Mouse (Mus musculus): ENCODE measurements around the gene Sema3e.

DNA sequence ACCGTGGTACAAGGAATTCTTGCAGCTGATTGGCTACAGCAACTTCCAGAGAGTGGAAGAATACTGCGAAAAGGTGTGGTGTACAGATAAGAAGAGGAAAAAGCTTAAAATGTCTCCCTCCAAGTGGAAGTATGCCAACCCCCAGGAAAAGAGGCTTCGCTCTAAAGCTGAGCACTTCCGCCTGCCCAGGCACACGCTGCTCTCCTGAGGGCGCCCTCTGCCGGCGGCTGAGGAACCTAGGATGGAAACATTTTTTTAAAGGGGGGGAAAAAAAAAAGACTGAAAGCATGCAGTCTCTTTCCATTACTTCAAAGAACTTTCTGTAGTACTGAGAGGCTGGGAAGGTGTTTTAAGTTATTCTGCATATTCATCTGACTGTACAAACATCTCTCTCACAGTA lies 227.5 kb downstream of the Sema3e start:
- no peak for TF ChIP-seq POLR2A (IDR thresholded peaks at IDR 0.05; ENCODE audit: borderline replicate concordance, extremely low read depth, low read depth, low read length)
- peak; percentile 10; the same call in 1 of the 2 replicates for TF ChIP-seq CTCF (IDR thresholded peaks at IDR 0.05; ENCODE audit: insufficient read depth, low read length)

Data from lung, adult 2 months (tissue).